ENCODE assay signal across 9 mouse cellular contexts in genomic region chr9:40568070-40568469, GRCm38 (mm10). TPM values are rescaled to one million over a fixed set of nuclear protein-coding genes. Genes with fewer than 3 reads are reported as not detected.
DNase-seq lines count a peak whose midpoint lies in the region; ATAC-seq and TF ChIP-seq lines count a peak whose summit lies in the region.
"Had no signal": no experiment of that assay in that cellular context is flagged by ENCODE, and none has a peak within 500 bp of the region (broad histone marks: within the 10 kb centered on the region; RNA-seq: fewer than 3 reads in every experiment).

No protein-coding gene starts in this region.

- no peak overlapping the region for H3K27ac ChIP-seq in lung, postnatal 0 days (ENCODE audit: low read length)
- H3K27ac ChIP-seq: stomach, embryonic 15.5 days had no signal

- intact Hi-C loops in heart, postnatal 14 days (cut with DNase I): no loop called here

- no peak overlapping the region for H3K4me3 ChIP-seq in lung, postnatal 0 days (ENCODE audit: low read depth, low read length)
- H3K4me3 ChIP-seq: stomach, embryonic 15.5 days had no signal

- no peaks in the 10 kb centered on the region for H3K36me3 ChIP-seq in lung, postnatal 0 days (ENCODE audit: insufficient read depth, low read length)
- H3K36me3 ChIP-seq: stomach, embryonic 15.5 days had no signal

- 42% methylated on average over 8 of the region's 8 CpGs for WGBS in lung, postnatal 0 days

- peak; percentile 39 for TF ChIP-seq CTCF in lung, postnatal 0 days (IDR thresholded peaks at IDR 0.05)

- no peaks in the 10 kb centered on the region for H3K27me3 ChIP-seq in lung, postnatal 0 days (replicated peaks; ENCODE audit: insufficient read depth, low read length)
- H3K27me3 ChIP-seq: stomach, embryonic 15.5 days had no signal

- DNase-seq in cerebellum, adult 9-11 months: peak; percentile 45
- no peak for DNase-seq in cerebellum, postnatal 4 days (ENCODE audit: low spot score in 2 of 2)
- peak; percentile 87 for DNase-seq in brain, adult 2 months (ENCODE audit: low read depth, low spot score)
- DNase-seq in heart, postnatal 14 days: peak; percentile 61 to 62
- DNase-seq in lung, postnatal 0 days (ENCODE audit: low spot score): peak; percentile 83
- no peak for DNase-seq in kidney, postnatal 25 days
- no peak for DNase-seq in c-Kit-positive CD71-positive TER-119-positive erythroid progenitor cells, embryonic 14.5 days (ENCODE audit: low spot score)
- DNase-seq in kidney, adult 18-20 months: no peak

- no peak overlapping the region for H3K9ac ChIP-seq in lung, postnatal 0 days (replicated peaks; ENCODE audit: low read depth)
- H3K9ac ChIP-seq: stomach, embryonic 15.5 days had no signal

- peak; percentile 45 for TF ChIP-seq EP300 in lung, postnatal 0 days (IDR thresholded peaks at IDR 0.05)

- H3K9me3 ChIP-seq in lung, postnatal 0 days (ENCODE audit: low read length): no peaks in the 10 kb centered on the region
- H3K9me3 ChIP-seq: stomach, embryonic 15.5 days had no signal

- no peaks in the 10 kb centered on the region for H3K4me1 ChIP-seq in lung, postnatal 0 days (ENCODE audit: insufficient read depth, low read depth, low read length)
- H3K4me1 ChIP-seq: stomach, embryonic 15.5 days had no signal

- H3K4me2 ChIP-seq in lung, postnatal 0 days (replicated peaks; ENCODE audit: low read depth, low read length): no peak overlapping the region
- H3K4me2 ChIP-seq: stomach, embryonic 15.5 days had no signal

- peak; percentile 93 for ATAC-seq in lung, postnatal 0 days

RNA-seq across cellular contexts. Expression of gene Gramd1b, which starts 36.9 kb away (rescaled TPM):
- total RNA-seq in heart, postnatal 14 days (2021): 10 to 100 TPM; 19.2 to 24.5 TPM
- polyA plus RNA-seq in lung, postnatal 0 days (2015; fragmentation: Nextera tagmentation; extraction: Ambion mirVana): 2.2 and 3.0 TPM in 2 replicates

Comparison
In these comparisons a context has a peak if more than half of its experiments do, and no peak if none do; other contexts are left out.
1. DNase-seq: peak in cerebellum, adult 9-11 months (single experiment), brain, adult 2 months (single experiment), heart, postnatal 14 days (2 of 2) and lung, postnatal 0 days (single experiment); none in cerebellum, postnatal 4 days (0 of 2), kidney, postnatal 25 days (0 of 2), c-Kit-positive CD71-positive TER-119-positive erythroid progenitor cells, embryonic 14.5 days (single experiment) and kidney, adult 18-20 months (single experiment).